Mouse (Mus musculus) hindbrain, embryonic 15.5 days (tissue): ENCODE results near the gene Klhl42. TPM values are rescaled to one million over a fixed set of nuclear protein-coding genes. Genes with fewer than 3 reads are reported as not detected.

ENCODE experiments used
- ATAC-seq: fragments of 200-750 bp; cut with Nextera tagmentation; 2 replicates; pipeline ENCODE4 v1.8.0; 2017; ENCODE audit warnings: low read depth, moderate number of reproducible peaks, moderate TSS enrichment; ENCODE audit not compliant: low FRiP score
- H3K27ac ChIP-seq: fragments of 300-500 bp; sonication (generic); replicated peaks from 2 replicates; pipeline ENCODE4 v1.5.1; 2015; ENCODE audit warnings: mild to moderate bottlenecking, inconsistent platforms
- H3K27me3 ChIP-seq: fragments of 300-500 bp; sonication (generic); 2 replicates; pipeline ENCODE4 v1.6.1; 2015; ENCODE audit warnings: control low read depth, inconsistent platforms
- H3K36me3 ChIP-seq: fragments of 300-500 bp; sonication (generic); 2 replicates; pipeline ENCODE4 v1.6.1; 2015; ENCODE audit warnings: control low read depth, inconsistent platforms
- H3K4me1 ChIP-seq: fragments of 300-500 bp; sonication (generic); replicated peaks from 2 replicates; pipeline ENCODE4 v1.6.1; 2015; ENCODE audit warnings: control low read depth, inconsistent platforms
- H3K4me2 ChIP-seq: fragments of 300-500 bp; sonication (generic); 2 replicates; pipeline ENCODE4 v1.6.1; 2015; ENCODE audit warnings: moderate library complexity, mild to moderate bottlenecking, inconsistent platforms
- H3K4me3 ChIP-seq: fragments of 300-500 bp; sonication (generic); 2 replicates; pipeline ENCODE4 v1.5.1; 2015; ENCODE audit warnings: mild to moderate bottlenecking, inconsistent platforms
- H3K9ac ChIP-seq: fragments of 300-500 bp; sonication (generic); 2 replicates; pipeline ENCODE4 v1.6.1; 2015; ENCODE audit warnings: inconsistent platforms
- H3K9me3 ChIP-seq: fragments of 300-500 bp; sonication (generic); 2 replicates; pipeline ENCODE4 v1.6.1; 2016; ENCODE audit warnings: control low read depth, inconsistent platforms
- WGBS: fragments of 180-500 bp; shearing (Covaris S2); methylation state at CpG from one replicate; pipeline ENCODE4 v1.1.7; 2015; 5-methylcytosine and 5-hydroxymethylcytosine counted together
- polyA plus RNA-seq: library from polyadenylated mRNA; unstranded; fragments of >200 nt; fragmentation: Nextera tagmentation; extraction: Ambion mirVana; gene quantifications from 2 replicates; pipeline ENCODE4 v1.2.1, GENCODE M21; 2015

The Klhl42 gene
- polyA plus RNA-seq, result 7.6 and 8.7 TPM in 2 replicates

DNA sequence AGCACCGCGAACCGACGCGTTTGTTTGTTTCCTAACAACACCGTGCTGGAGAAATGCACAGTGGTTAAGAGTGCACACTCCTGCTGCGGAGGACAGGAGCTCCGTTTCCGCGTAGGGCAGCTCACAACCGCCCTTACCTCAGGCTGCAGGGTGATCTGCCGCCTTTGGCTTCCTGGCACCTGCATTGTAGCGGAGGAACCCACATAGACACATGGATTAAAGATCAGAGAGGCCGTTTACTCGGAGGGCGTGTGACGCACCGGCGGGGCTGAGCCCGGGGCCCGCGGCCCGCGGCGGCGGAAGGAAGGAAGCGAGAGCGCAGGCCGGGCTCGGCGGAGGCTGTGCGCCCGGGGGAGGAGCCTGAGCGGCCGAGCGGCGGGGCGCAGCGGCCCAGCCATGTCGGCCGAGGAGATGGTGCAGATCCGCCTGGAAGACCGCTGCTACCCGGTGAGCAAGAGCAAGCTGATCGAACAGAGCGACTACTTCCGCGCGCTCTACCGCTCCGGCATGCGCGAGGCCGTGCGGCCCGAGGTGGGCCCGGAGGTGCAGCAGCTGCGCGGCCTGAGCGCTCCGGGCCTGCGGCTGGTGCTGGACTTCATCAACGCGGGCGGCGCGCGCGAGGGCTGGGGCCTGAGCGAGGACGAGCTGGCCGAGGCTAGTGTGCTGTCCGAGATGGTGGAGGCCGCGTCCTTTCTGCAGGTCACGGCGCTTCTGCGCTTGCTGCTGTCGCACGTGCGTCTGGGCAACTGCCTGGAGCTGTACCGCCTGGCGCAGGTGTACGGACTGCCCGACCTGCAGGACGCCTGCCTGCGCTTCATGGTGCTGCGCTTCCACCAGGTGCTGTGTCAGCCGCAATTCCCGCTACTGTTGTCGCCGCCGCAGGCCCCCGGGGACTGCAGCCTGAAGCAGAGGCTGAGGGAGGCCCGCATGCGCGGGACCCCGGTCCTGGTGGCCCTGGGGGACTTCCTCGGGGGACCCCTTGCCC is at the start of gene Klhl42:
Gene Klhl42, plus strand, starts transcription at position 244 of the 985 bp plus-strand sequence.
- no peaks in the 10 kb centered on the region for H3K27me3 ChIP-seq
- H3K9ac ChIP-seq, result peak within 1 kb of the TSS; percentile 93
- WGBS, result under 1% methylated on average over 97 of the region's 99 CpGs
- peak; percentile 89 for ATAC-seq
- H3K4me2 ChIP-seq, result peak within 1 kb of the TSS; percentile 97
- no peaks in the 10 kb centered on the region for H3K36me3 ChIP-seq
- H3K4me3 ChIP-seq, result peak within 1 kb of the TSS; percentile 88
- peak within 1 kb of the TSS; percentile 95 for H3K27ac ChIP-seq
- peaks cover 42% of the 10 kb centered on the region for H3K4me1 ChIP-seq
- H3K9me3 ChIP-seq, result no peaks in the 10 kb centered on the region

DNA sequence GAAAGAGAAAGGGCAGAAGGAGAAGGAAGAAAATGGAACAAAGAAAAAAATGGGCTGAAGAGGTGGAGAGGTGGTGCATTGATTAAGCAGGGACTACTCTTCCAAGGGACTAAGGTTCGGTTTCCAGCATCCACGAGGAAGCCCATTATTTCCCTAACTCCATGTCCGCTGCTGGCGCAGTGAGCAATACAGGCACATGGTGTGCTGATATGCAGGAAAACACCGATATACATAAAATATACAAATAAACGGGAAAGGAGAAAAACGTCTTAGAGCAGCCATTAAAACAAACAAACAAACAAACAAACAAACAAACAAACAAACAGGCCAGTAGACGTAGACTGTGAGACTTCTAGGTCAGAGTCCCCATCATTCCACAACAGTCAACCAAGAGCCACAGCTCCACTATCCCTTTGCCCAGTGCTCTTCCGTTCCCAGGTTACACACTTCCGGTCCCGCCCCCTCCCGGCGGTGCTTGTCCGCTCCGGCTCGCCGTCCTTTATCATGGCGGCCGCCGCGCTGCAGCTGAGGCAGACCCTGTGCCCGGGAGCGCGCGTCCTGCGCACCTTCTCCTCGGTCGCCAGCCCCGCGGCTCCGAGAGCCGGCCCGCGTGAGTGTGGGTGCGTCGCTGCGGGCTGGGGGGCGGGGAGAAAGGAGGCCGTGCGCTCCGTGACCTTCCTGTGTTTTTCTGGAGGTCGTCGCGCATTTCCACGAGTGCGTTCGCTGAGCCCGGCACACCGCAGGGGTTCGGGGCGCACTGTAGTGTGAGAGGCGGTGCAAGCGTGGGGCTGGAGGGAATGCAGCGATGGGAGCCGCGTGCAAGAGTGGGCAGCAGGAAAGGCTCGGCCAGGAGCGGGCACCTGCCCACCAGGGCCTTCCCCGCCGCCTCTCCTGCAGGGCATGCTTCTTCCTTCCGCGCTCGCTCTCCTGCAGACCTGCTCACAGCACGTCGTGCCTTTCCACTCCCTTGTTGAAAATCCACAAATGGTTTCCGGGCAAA is 48.6 kb upstream of the Klhl42 start, which contains the start of gene Mrps35:
Gene Mrps35, plus strand, starts transcription at position 474 of the 1,000 bp plus-strand sequence.
- H3K27me3 ChIP-seq, result 0 out of 2 replicates have a peak, but pooled peaks cover 7% of the 10 kb centered on the region
- peak within 1 kb of the TSS; percentile 97 for H3K4me3 ChIP-seq
- no peaks in the 10 kb centered on the region for H3K9me3 ChIP-seq
- H3K27ac ChIP-seq, result peak within 1 kb of the TSS; percentile 94
- 2% methylated on average over 66 of the region's 66 CpGs for WGBS
- ATAC-seq, result peak; percentile 100
- peak within 1 kb of the TSS; percentile 85 for H3K4me2 ChIP-seq
- H3K9ac ChIP-seq, result peak within 1 kb of the TSS; percentile 94
- H3K4me1 ChIP-seq, result peaks cover 18% of the 10 kb centered on the region
- peaks cover 14% of the 10 kb centered on the region; the same call in 1 of the 2 replicates for H3K36me3 ChIP-seq

DNA sequence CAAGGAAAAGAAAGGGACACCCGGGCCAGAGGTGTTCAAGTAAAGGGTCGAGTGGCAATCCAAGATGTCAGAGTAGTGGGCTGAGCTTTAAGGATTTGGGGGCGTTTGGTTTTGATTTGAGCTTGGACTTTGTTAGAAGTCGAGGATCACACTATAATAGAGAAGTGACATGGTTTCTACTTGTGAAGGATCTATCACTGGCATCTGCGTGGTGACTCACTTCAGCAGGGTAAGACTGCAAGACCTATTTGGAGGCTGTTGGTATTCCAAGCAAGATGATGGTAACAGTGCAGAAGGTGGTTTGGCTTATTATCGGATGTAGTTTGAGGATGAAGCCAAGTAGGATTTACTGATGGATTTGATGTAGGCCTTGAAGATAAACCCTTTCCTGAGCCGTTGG is 47.5 kb upstream of the Klhl42 start:
- peak overlapping the region; percentile 94 for H3K9ac ChIP-seq

DNA sequence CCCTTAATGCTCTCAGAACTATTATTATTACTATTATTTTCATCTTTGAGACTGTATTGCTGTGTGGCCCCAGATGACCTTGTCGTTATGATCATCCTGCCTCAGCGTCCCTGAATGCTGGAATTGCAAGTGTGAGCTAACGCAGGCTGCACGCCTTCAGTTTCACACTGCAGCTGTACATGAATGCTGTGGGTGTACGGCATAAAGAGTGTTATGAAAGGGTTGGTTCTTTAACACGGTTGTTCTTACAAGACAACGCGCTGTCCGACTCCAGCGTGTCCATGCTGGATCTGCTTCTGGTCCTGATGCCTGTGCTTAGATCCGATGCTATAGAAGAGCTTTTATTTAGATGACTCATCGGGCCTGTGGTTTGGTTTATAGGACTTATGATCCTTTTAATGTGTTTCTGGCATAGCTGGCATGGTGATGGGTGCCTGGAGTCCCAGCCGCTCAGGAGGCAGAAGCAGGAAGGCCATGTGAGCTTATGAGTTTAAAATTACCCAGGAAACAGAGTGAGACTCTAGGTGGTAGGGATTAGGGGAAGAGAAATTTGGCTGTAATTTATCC is 41.9 kb upstream of the Klhl42 start:
- H3K27me3 ChIP-seq, result no peaks in the 10 kb centered on the region
- no peak for ATAC-seq
- H3K9me3 ChIP-seq, result no peaks in the 10 kb centered on the region
- no peak overlapping the region for H3K4me3 ChIP-seq
- H3K4me2 ChIP-seq, result no peak overlapping the region
- H3K4me1 ChIP-seq, result no peaks in the 10 kb centered on the region
- WGBS, result 97% methylated on average over 13 of the region's 13 CpGs
- H3K9ac ChIP-seq, result no peak overlapping the region
- no peak overlapping the region for H3K27ac ChIP-seq
- H3K36me3 ChIP-seq, result peaks cover 54% of the 10 kb centered on the region

More for the DNA sequence above, 47.5 kb upstream of the Klhl42 start:
- Histone ChIP-seq H3K27ac (no peak overlapping the region), H3K4me2 (peak overlapping the region; percentile 85), H3K36me3 (peaks cover 24% of the 10 kb centered on the region), H3K4me3 (peak overlapping the region; percentile 97), H3K9me3 (no peaks in the 10 kb centered on the region), H3K4me1 (peaks cover 18% of the 10 kb centered on the region), H3K27me3 (0 out of 2 replicates have a peak, but pooled peaks cover 7% of the 10 kb centered on the region)
- WGBS, result 63% methylated on average over 7 of the region's 7 CpGs
- no peak for ATAC-seq

DNA sequence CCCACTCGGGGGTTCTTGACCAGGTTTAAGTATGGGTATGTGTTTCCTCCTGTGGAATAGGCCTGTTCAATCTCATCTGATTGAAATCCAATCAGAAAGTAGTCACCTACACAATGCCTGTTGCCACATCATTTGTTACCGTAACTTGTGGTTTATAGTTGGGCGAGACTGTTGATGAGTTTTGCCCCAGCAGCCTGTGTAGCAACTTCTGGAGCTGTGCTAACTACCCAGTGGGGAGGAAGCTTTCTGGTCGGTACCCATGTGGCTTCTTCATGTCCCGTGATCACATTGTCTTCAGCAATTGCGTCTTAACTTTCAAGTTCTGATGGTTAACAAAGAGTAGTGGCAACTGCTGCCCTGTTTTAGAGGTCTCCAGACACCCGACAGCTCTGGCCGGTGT is 39.5 kb upstream of the Klhl42 start:
- H3K36me3 ChIP-seq, result peaks cover 56% of the 10 kb centered on the region
- H3K4me1 ChIP-seq, result no peaks in the 10 kb centered on the region
- no peaks in the 10 kb centered on the region for H3K27me3 ChIP-seq
- H3K9ac ChIP-seq, result no peak overlapping the region
- no peak overlapping the region for H3K4me2 ChIP-seq
- WGBS, result 95% methylated on average over 8 of the region's 8 CpGs
- H3K4me3 ChIP-seq, result no peak overlapping the region
- no peaks in the 10 kb centered on the region for H3K9me3 ChIP-seq
- no peak for ATAC-seq
- H3K27ac ChIP-seq, result no peak overlapping the region

DNA sequence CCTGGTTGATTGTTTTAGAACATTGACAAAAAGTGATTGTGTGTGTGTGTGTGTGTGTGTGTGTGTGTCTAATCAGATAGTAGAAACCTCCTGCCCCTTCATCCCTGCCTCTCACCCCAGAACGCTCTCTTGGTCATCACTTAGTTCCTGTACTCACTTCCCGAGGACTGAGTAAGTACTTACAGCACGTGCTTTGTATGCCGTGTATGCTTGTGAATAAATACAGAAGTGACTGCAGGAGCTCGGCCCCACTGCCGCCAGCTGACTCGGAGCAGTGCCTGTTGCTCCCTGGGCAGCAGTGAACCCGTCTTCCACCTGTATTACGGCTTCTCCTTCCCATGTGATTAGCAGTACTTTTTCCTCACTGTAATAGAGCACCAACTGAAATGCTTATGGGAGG is 38.7 kb upstream of the Klhl42 start:
- H3K4me2 ChIP-seq, result no peak overlapping the region
- no peak overlapping the region for H3K4me3 ChIP-seq
- no peaks in the 10 kb centered on the region for H3K9me3 ChIP-seq
- H3K36me3 ChIP-seq, result peaks cover 51% of the 10 kb centered on the region
- no peak overlapping the region for H3K9ac ChIP-seq
- H3K27me3 ChIP-seq, result no peaks in the 10 kb centered on the region
- 95% methylated on average over 9 of the region's 9 CpGs for WGBS
- ATAC-seq, result no peak
- no peak overlapping the region for H3K27ac ChIP-seq
- H3K4me1 ChIP-seq, result no peaks in the 10 kb centered on the region

DNA sequence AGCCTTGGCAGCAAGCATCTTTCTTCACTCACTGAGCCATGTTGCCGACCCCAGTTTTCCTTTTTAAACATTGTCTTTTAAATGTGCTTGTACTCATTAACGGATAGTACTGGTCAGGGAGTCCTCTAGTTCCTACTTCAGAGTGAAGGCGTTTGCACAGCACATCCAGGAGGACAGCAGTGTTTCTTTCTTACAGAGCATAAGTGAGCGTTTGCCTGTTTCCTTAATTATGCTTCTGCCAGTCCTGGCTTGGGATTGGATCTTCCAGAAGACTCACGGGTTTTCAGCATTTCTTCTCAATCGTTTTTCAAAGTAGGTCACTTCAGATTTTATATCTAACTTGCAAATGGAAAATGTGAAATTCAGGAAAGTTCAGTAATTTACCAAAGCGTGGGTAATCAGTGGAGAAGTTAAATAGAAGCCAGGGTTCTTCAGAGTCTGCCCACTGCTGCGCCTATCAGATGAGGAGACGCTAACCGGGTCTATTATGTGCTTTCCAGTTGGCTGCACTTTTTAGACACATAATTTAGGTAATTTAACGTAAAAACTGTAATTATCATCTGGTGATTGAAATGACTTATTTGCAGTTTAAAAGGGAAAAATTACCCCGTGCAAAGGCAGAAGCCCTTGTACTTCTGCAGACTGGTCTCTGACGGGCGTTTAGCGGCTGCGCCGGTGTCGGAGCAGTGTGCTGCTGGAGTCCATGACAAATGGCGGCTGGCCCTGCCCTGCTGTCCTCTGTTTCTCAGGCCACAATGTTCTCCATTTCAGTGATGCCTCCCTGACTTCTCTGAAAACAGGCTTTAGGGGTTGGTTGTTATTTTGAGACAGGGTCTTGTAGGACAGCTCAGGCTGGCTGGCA is 37.2 kb upstream of the Klhl42 start:
- Histone ChIP-seq H3K27me3 (no peaks in the 10 kb centered on the region), H3K36me3 (peaks cover 41% of the 10 kb centered on the region), H3K4me2 (no peak overlapping the region), H3K9me3 (no peaks in the 10 kb centered on the region), H3K27ac (no peak overlapping the region), H3K4me1 (no peaks in the 10 kb centered on the region), H3K4me3 (no peak overlapping the region), H3K9ac (no peak overlapping the region)
- ATAC-seq, result no peak
- 83% methylated on average over 19 of the region's 19 CpGs for WGBS

DNA sequence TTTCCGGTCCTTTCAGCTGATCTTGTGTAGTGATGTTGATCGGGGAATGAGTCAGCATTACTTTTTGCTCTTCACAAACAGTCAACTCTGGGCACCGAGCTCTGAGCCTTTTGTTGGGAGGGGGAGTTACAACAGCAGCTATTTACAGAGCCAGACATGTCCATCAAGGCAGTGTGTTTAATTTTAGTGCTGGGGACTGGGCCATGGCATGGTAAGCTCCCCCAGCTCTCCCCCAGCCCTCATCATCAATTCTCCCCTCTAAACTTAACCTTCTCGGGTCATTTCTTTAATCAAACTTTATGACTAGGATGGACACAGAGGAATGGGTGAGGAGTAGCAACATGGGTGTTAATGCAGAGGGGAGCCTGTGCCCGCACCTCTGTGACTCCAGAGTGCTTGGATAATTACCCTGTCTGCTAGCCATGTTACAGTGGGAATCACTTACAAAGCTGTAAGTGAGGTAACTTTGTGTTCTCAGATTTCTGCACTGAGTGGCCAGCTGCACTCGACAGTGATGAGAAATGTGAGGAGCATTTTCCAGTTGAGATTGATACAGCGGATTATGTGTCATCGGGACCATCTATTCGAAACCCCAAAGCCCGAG is 35.7 kb upstream of the Klhl42 start:
- WGBS, result 90% methylated on average over 10 of the region's 10 CpGs
- H3K27me3 ChIP-seq, result no peaks in the 10 kb centered on the region
- H3K4me2 ChIP-seq, result no peak overlapping the region
- peaks cover 35% of the 10 kb centered on the region for H3K36me3 ChIP-seq
- H3K4me1 ChIP-seq, result no peaks in the 10 kb centered on the region
- no peaks in the 10 kb centered on the region for H3K9me3 ChIP-seq
- no peak overlapping the region for H3K27ac ChIP-seq
- no peak for ATAC-seq
- H3K4me3 ChIP-seq, result no peak overlapping the region
- H3K9ac ChIP-seq, result no peak overlapping the region

DNA sequence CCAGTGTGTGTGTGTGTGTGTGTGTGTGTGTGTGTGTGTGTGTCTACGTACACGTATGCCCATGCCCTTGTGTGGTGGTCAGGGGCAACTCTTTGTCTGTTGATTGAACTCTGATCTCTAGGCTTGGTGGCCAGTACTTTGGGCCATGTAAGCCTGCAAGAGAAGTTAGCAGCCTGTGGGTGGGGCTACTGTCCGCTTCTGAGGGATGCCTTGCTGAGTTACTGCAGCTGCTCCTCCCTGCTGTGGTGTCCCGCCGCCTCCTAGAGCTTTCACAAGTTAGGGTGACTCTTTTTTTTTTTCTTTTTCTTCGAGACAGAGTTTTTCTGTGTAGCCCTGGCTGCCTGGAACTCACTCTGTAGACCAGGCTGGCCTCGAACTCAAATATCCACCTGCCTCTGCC is 31.9 kb upstream of the Klhl42 start:
- Histone ChIP-seq H3K4me2 (no peak overlapping the region), H3K9ac (no peak overlapping the region), H3K36me3 (peaks cover 40% of the 10 kb centered on the region), H3K27ac (no peak overlapping the region), H3K27me3 (no peaks in the 10 kb centered on the region), H3K4me3 (no peak overlapping the region), H3K4me1 (0 out of 2 replicates have a peak, but pooled peaks cover 2% of the 10 kb centered on the region), H3K9me3 (no peaks in the 10 kb centered on the region)
- ATAC-seq, result no peak
- 71% methylated on average over 7 of the region's 7 CpGs for WGBS

DNA sequence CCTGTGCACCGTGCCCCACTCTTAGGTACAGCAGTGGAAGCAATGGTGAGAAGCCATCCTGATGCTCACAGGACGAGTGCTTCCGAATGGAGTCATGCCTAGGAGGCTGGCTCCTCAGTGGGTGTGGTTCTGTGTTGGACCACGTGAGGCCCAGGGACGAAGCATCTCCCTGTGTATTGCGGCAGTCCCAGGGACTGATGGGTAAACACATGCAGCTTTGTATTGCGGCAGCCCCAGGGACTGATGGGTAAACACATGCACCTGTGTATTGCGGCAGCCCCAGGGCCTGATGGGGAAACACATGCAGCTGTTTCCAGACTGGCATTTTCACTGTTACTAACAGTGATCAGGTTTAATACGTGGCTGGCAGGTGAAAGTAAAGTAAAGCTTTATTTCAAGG is 29.5 kb upstream of the Klhl42 start:
- 77% methylated on average over 9 of the region's 9 CpGs for WGBS
- 0 out of 2 replicates have a peak, but pooled peaks cover 2% of the 10 kb centered on the region for H3K4me1 ChIP-seq
- no peak overlapping the region for H3K27ac ChIP-seq
- H3K9ac ChIP-seq, result no peak overlapping the region
- H3K36me3 ChIP-seq, result peaks cover 33% of the 10 kb centered on the region
- no peak overlapping the region for H3K4me2 ChIP-seq
- no peaks in the 10 kb centered on the region for H3K9me3 ChIP-seq
- H3K4me3 ChIP-seq, result no peak overlapping the region
- no peaks in the 10 kb centered on the region for H3K27me3 ChIP-seq
- ATAC-seq, result peak; percentile 56; the same call in 1 of the 2 replicates
